Mouse (Mus musculus): ENCODE data around the gene Gabrp.

Gabrp gene

GRCm38 (mm10) chr11:33529576-33529975 lies 49.2 kb downstream of the Gabrp start:
- DNase-seq (ENCODE audit: low read depth, low spot score), result no peak

GRCm38 (mm10) chr11:33513376-33513991 lies 65.3 kb downstream of the Gabrp start, which contains the start of gene Ranbp17:
Gene Ranbp17 (minus strand): TSS chr11:33513746.
- DNase-seq (ENCODE audit: low read depth, low spot score), result peak; percentile 22

GRCm38 (mm10) chr11:33512854-33513375 lies 65.8 kb downstream of the Gabrp start:
- peak; percentile 15 for DNase-seq (ENCODE audit: low read depth, low spot score)

GRCm38 (mm10) chr11:33509401-33509800 lies 69.4 kb downstream of the Gabrp start:
- DNase-seq (ENCODE audit: low read depth, low spot score), result no peak

Measured in CD4-positive helper T cell, adult 2 months (primary cell).